Mouse (Mus musculus): ENCODE results near the gene Sgms2.

Gene Sgms2

DNA sequence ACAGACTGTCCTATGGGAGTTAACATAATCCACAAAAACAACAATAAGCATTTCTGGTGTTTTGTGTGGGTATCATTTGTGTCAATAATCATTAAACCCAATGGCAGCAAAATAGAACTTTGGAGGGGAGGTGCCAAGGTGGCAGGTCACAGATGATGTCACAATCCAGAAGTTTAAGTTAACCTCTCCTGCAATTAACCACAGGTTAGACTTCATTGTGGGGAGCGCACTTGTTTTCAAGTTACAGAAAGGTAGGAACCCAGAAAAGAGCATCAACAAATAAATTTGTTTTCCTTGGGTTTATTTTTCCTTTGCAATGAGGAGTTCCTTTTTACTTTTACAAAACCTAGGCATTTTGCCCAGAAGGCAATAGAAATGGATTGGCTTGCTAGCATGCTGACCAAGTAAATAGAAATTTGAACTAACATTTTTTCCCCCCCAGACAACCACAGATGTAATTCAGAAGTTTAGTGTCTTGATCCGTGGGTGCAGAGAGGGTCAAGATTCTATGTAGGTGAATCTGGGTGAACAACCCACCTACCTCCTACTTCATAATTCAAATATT, at the start of gene Sgms2:
Gene Sgms2, minus strand, starts transcription at position 51 of the 565 bp plus-strand sequence.
- DNase-seq (ENCODE audit: low read depth, low spot score), result no peak

DNA sequence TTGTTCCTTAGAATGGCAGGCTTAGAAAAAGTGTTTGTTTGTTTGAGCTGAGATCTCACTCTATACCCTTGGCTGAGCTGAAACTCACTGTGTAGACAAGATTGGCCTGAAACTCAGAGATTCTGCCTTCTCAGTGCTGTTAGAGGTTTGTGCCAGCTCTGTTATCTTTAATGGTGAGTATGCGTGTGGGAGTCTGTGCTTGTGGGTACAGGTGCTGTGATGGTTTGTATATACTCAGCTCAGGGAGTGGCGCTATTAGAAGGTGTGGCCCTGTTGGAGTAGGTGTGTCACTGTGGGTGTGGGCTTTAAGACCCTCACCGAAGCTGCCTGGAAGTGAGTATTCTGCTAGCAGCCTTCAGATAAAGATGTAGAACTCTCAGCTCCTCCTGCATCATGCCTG, 34.0 kb upstream of the Sgms2 start:
- no peak for DNase-seq (ENCODE audit: low read depth, low spot score)

DNA sequence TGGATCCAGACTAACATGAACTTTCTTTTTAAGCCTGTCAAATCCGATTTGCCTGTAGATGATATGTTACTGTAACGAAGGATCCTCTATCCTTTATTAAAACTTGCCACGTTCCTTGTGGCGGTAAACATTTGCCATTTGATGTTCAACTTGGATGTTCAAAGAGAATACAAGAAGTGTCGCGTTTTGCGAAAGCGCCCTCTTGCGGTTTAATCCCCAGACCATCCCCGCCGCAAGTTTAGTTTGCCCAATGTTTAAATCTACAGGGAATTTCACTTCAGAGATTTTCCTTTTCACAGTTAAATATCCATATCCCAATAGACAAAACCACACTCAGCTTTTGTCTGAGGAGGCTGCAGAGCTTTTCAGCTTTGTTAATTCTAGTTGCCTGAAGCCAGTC, 33.6 kb upstream of the Sgms2 start:
- DNase-seq (ENCODE audit: low read depth, low spot score), result no peak

DNA sequence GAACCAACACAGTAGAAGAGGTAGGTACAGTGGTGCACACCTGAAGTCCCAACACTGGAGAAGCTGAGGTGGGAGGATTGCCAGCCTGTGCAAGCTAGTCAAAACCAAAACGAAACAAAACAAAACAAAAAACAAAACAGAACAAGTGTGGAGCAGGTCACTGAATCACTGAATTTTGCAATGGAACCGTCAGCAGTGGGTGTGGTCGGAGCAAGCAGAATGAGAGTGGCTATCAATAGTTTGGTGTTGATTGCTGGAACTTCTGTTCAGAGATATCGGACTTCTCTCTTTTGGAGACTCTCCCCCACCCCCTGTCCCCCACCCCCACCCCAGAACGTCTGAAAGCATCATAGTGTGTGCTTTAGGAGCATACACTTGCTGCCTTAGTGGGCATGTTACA, 33.0 kb upstream of the Sgms2 start:
- no peak for DNase-seq (ENCODE audit: low read depth, low spot score)

DNA sequence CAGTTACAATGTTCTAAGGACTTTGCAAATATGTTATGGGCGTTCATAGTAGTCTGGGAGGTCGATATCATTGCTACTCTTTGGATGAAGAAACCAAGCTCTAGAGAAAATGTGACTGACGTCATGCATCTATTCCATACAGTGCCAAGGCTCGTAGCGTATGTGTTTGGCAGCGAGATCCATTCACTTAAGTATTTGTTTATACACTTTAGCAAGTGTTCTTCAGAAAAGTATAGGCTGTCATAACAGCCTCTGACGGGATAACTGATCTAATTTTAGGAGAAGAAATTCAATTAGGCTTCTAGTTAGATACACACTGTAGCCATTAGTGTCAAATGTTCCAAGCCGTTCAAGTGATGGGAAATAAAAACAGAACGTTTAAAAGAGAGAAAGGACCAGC, 32.5 kb upstream of the Sgms2 start:
- no peak for DNase-seq (ENCODE audit: low read depth, low spot score)

DNA sequence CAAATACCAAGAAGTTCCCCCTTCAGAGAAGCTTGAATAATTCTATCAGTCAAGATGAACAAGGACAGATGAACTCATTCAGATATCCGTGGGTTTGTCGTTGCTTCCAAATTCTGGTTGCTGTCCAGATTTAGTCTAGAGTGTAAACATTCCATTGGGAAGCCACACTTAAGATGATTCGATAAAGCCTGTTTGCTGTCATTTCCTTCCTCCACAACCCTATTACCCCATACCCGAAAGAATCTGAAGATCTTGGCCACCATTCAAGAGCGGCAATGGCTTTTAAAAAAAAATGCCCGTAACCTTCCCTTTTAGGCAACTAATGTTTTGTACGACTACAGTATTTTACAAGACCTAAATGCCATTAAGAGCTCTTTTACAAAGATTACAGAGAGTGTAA, 31.0 kb upstream of the Sgms2 start:
- DNase-seq (ENCODE audit: low read depth, low spot score), result no peak

DNA sequence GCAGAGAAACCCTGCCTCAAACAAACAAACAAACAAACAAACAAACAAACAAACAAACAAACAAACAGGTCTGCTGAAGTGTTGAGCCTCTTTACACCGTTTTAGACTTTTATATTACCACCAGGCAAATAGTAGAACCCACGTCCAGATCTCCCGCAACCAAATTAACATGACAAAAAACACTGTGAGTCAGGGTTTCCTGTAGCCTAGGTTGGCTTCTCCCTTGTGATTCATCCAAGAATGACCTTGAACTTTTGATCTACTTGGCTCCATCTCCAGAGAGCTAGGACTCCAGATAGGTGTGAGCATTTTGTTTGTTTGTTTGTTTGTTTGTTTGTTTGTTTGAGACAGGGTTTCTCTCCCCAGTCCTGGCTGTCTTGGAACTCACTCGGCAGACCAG, 30.0 kb upstream of the Sgms2 start:
- DNase-seq (ENCODE audit: low read depth, low spot score), result no peak

DNA sequence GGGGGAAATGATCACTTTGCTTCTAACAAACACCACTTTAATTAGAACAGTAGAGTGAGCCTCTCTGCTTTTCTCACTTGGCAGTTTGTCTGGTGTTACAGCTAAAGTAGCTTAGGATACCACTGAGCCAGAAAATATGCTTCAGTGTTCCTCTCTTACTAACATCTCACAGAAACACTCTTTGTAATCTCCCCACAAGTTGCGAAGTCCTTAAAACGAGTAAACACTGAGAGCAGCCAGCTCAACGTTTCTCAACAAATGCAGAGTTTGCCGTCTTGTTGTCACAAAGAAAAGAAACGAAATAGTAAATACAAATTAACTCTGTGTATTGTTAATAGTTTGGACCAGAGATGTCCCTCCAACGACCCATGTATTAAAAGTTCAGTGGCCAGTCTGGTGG, 26.5 kb upstream of the Sgms2 start:
- no peak for DNase-seq (ENCODE audit: low read depth, low spot score)

DNA sequence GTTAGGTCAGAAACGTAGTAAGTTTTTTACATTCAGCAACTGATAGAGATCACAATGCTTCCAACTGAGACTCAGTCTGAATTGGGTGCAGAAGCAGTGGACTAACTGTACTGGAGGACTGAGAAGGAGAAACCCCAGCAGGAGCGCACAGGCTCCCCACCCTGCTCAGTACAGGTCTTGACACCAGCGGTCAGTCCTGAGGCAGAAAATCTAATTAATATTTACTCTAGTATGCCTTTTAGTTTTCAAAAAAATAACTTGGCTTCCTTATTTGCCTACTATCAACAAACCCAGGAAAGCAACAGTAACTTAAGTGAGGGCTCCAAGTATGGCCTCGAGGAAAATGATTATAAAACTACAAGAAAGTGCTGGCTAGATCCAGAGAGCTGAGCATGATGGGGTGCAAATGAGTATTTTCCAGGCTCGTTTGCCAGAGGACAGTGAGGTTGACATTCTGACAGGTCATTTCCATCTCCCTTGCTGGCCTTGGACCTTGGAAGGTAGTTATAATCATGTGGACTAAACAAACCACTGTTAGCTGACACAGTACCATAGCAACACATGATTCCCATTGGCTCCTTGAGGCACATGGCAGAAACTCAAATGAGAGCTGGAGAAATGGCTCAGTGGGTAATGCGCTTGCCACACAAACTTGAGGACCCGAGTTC, 25.3 kb upstream of the Sgms2 start:
- DNase-seq (ENCODE audit: low read depth, low spot score), result no peak

DNA sequence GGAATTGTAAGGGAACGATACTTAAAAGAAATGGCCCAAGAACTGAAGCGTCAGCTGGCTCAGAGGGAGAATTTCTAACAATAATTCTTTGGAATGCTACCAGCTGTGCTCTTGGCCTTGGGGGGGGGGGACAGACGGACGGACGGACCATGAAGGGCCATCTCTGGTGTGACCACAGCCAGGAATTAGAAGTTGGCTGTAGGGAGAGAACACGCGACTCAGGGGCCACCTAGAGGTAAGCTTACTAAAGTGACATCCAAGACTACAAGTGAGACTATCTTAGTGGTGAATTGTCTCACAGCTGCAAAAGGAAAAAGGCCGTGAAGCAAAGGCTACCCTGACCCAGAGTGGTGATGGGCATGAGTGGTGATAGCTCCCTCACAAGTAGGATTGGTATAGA, 20.4 kb upstream of the Sgms2 start:
- no peak for DNase-seq (ENCODE audit: low read depth, low spot score)

DNA sequence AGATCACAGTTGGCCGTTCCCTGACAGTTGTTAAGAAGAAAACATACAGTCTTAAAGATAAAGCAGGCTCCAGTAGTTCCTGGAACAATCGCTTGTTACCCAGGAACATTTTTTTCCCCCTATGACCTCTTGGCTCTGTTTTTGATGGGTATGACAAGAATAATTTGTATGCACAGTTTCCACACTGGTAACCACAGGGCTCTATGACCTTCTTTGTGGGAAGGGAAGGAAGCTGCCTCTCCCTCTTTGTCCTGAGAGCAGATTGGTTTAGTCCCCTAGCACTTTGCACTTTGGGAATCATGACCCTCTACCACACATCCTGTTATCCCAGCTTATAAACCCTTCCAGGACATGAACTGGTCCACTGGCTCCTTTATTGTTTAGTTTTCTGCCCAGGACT, 16.8 kb upstream of the Sgms2 start:
- DNase-seq (ENCODE audit: low read depth, low spot score), result no peak

DNA sequence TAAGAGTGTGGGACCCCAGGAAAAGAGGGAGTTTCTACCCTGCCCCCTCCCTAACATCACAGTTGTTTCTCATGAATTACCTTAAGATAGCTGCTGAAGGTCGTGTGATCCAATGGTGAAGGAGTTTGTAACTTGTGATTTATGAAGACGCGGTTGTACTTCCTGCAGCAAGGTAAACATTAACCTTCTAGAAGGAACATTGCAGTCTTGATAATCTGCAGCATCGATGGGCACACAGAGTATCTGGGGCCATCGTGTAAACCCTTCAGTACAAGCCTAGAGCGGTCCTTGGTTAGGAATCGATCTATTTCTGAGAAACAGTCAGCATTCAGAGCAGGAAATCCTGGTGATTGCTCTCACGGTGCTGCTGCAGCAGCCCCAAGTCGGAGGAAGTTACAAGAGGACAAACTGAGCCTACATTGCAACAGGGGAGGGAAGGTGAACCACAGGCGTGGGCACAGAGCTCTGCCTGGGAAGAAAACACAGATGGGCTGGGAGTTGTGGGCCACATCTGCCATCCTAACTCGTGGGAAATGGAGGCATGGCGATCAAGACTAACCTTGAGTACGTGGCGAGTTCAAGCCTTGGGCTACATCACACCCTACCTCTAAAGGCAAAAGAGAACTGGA, 13.5 kb upstream of the Sgms2 start:
- DNase-seq (ENCODE audit: low read depth, low spot score), result no peak

DNA sequence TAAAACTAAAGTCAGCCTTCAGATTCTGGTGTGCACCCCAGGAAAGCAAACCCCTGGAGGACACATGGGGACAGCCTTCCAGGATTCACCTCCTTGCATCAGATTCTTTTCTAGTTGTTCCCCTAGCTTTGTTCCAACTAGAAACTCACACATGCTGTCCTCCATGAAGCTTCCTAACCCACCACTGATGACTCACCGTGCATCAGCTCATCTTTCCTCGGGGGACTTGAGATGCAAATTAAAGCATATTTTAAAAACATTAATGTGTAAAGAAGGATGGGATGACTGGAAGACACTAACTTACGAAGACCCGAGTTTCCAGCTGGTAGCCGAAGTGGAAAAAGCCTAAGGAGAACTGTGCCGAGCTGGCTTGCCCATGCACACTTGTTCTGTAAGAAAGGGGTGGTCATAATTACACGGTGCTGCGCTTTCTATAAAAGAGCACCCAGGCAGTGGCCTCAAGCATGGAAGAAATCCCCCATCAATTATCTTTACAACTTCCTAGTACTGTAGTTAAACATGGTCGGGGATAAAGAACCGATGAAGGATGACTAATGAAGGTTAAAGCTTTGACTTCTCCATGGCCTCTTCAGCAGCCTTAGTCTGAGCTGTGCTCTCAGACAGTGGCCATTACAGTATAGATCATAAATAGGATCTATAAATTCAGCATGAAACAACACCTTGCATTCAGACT, 10.6 kb upstream of the Sgms2 start:
- no peak for DNase-seq (ENCODE audit: low read depth, low spot score)

DNA sequence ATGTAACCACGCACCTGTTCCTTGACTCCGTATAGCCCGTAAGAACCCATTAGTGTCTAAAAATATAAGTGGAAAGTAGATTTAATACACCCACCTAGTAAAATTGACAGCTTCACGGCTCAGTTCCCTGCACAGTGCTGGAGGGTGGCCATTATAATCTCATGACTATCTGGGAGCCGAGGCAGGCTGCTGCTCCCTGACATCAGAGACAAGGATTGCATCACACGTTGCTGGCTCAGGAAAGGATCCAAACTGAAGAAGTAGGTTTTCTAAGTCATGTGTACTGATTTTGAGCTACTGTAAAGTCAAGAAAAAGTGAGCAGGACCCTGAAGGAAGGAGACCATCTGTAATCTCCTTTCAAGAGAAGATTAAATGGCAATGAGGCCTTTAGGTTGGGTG, 8.4 kb upstream of the Sgms2 start:
- no peak for DNase-seq (ENCODE audit: low read depth, low spot score)

DNA sequence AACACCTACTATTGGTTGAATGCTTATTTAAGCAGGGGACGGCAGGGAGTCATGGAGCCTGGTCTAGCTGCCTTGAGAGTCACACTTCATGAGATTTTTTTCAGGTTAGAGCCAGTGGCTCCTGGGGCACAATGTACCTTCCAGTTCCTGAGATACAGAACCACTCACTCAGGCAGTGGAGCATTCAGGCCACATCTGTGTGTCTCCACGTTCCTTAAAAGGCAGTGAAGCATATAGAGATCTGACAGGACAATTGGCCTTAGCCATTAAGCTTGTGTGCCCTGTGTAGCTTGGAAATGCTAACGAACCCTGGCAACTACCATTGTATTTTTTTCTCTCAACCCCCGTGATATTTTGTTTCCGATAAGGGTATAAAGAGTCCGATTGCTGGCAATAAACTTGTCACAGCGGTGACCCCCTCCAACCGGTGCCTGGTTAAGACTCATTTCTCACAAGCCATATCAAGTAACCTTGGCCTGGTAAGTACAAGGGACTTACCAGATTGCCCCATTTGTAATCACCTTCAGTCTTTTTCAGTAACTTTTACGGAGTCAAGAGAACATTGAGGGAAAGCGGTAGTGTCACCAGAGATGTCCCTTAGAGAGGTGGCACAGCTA, 5.4 kb upstream of the Sgms2 start:
- no peak for DNase-seq (ENCODE audit: low read depth, low spot score)

DNA sequence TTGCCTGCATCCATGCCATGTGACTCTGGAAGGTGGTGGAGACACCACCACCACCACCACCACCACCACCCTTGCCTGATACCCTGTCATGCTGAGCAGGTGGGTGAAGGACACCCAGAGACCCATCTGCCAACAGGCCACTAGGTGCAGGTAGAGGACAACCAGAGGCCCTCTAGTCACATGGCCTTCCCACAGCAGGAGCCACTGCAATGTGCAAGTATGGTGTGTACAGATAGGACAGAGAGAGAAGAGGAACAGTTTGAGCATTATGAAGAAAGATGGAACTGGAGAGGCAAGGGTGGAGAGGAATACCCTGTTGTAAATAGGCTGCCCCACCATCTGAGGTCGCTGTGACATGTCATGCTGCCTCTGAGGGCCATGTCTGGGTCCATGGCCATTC, 3.9 kb upstream of the Sgms2 start:
- DNase-seq (ENCODE audit: low read depth, low spot score), result no peak

DNA sequence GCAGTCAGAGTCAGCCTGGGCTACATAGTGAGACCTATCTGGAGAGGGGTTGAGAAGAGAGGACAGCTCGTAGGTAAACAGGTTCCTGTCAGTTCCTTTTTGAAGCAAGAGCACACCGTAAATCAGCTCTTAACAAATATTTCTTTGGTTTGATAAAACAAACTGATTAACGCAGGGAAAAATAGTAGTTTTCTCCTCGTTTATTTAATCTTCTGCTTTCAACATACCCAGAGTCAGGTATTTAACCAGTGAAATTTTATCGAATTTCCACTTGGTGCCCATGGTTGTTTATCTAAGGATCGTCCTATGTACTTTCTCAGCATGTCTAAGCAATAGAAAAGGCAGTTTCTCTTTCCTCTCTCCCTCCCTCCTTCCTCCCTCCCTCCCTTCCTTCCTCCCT, 2.0 kb upstream of the Sgms2 start:
- no peak for DNase-seq (ENCODE audit: low read depth, low spot score)

DNA sequence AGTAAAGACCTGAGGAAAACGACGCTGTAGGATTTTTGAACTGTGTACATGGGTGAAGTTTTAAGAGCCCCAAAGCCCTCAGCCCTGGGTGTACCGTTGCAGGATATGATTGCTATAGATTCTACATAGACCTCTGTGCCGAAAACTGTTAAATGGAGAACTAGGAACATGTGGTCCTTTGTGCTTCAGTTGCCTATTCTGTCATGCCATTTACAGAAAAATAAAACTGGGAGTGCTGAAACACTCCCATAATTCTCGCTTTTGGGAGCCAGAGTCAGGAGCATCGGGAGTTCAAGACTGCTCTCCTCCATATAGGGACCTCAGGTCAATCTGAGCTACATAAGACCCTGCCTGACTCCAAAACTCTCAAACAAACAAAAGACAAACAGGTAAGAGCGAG, 769 bp upstream of the Sgms2 start:
- DNase-seq (ENCODE audit: low read depth, low spot score), result no peak

DNA sequence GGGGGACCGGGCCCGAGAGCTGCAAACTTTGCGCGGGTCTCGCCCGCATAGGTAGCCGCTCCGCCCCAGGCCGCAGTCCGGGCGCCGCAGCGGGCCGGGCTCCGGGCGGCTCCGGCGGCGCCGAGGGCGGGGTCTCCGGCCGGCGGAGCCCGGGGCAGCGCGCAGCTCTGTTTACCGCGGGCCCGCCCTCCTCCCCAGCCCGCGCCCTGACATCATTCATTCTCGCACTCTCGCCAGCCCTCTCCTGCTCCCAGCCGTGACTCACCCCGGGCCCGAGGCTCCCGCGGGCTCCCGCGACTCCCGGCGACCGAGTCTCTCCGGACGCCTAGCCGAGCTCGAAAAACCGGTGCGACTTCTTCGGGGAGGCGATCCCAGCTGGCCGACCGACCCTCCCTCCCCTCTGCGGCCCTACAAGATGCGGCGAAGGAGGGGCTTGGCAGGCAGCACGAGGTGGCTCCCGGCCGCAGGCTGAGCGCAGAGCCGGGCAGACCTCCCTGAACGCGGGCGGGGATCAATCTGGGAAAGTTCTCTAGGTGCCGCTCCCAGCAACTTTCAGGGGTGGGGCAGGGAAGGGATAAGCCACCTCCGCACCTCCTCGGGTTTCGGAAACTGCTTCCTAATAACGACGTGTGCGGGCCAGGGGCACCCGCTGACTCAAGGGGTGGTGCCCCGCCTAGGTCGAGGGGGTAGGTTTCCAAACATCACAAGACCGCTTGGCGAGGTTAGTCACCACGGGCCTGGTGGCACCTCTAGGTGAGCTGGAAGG, 885 bp downstream of the Sgms2 start:
- DNase-seq (ENCODE audit: low read depth, low spot score), result peak; percentile 42

DNA sequence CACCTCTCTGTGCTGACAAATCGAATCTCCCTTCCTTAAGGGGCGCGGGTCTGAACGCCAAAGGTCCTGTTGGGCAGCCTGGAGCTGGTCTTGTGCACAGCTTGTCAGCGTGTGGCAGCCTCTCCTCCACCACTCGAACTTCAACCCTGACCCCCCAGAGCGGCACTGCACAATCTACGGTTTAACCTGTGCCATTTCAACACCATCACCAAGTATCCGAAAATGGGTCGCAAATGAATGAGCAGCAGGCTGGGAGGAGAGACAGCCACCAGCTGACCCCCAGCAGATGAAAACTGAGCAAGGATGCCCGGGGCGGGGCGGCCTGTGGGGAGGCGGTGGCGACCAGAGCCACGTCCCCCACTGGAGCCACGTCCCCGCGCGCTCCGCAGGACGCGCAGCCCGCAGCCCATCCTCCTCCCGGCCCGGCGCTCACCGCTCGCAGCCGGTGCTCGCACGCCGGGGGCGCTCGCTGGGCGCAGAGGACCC, 1.5 kb downstream of the Sgms2 start:
- DNase-seq (ENCODE audit: low read depth, low spot score), result no peak

DNA sequence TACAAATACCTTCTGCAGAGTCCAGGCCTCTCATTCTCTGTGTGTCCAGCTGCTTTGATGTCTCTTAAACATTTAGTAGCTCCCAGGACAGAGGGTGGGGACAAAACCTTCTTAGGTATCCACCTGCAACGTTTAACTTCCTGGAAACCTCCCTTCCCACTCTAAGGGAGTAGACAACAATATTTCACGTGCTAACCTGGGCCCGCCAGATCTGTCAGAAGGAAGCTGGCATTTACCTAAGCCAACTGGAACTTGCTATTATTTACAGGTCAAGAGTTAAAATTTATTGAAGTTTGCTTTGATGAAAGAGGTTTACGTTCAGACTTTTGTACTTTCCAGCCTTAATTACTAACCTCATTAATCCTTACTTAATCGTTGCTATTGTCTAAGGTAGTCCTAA, 2.2 kb downstream of the Sgms2 start:
- no peak for DNase-seq (ENCODE audit: low read depth, low spot score)

DNA sequence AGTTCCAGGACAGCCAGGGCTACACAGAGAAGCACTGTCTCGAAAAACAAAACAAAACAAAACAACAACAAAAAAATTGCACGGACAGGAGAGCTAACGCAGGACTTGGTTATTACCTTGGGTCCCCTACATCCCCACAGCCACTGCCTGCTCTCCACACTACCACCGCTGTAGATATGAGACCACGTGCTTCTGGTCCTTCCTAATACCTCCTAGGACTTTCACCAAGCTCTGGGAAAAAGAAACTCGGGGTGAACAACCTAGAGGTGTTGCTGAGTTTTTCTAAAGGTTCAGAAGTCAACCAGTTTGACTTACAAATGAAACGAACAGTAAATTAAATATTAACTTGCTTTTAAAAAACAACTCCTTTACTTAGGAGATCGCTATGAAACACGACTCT, 2.8 kb downstream of the Sgms2 start:
- DNase-seq (ENCODE audit: low read depth, low spot score), result no peak
